In genomic region chr10:5633672-5634200, GRCm38 (mm10) we compare ENCODE assay signal across 14 mouse cellular contexts. TPM values are rescaled to one million over a fixed set of nuclear protein-coding genes. Genes with fewer than 3 reads are reported as not detected.
DNase-seq lines count a peak whose midpoint lies in the region; ATAC-seq and TF ChIP-seq lines count a peak whose summit lies in the region.
"Had no signal": no experiment of that assay in that cellular context is flagged by ENCODE, and none has a peak within 500 bp of the region (broad histone marks: within the 10 kb centered on the region; RNA-seq: fewer than 3 reads in every experiment).

No protein-coding gene starts in this region.

- H3K4me3 ChIP-seq in kidney, adult 2 months (ENCODE audit: insufficient read depth, low read depth, low read length) = no peak overlapping the region
- no peak overlapping the region for H3K4me3 ChIP-seq in kidney, embryonic 14.5 days (ENCODE audit: low read length)
- H3K4me3 ChIP-seq: embryonic facial prominence, embryonic 15.5 days; forebrain, embryonic 13.5 days; heart, embryonic 13.5 days; hindbrain, embryonic 12.5 days; limb, embryonic 13.5 days had no signal

- H3K27ac ChIP-seq in kidney, adult 2 months (ENCODE audit: insufficient read depth, low read depth, low read length) = no peak overlapping the region
- H3K27ac ChIP-seq in kidney, embryonic 14.5 days (ENCODE audit: low read depth, low read length) = no peak overlapping the region
- H3K27ac ChIP-seq: embryonic facial prominence, embryonic 15.5 days; forebrain, embryonic 13.5 days; heart, embryonic 13.5 days; hindbrain, embryonic 12.5 days; limb, embryonic 13.5 days had no signal

- TF ChIP-seq POLR2A in kidney, adult 2 months (IDR thresholded peaks at IDR 0.05; ENCODE audit: low read depth, low read length) = no peak

- no peaks in the 10 kb centered on the region for H3K9me3 ChIP-seq in kidney, embryonic 14.5 days (ENCODE audit: control insufficient read depth, low read length)
- H3K9me3 ChIP-seq: embryonic facial prominence, embryonic 15.5 days; forebrain, embryonic 13.5 days; hindbrain, embryonic 12.5 days; limb, embryonic 13.5 days had no signal

- no peak overlapping the region for H3K4me2 ChIP-seq in kidney, embryonic 14.5 days (replicated peaks; ENCODE audit: low read depth, low read length)
- H3K4me2 ChIP-seq: embryonic facial prominence, embryonic 15.5 days; forebrain, embryonic 13.5 days; heart, embryonic 13.5 days; hindbrain, embryonic 12.5 days; limb, embryonic 13.5 days had no signal

- TF ChIP-seq CTCF in kidney, adult 2 months (conservative IDR thresholded peaks at IDR 0.05; ENCODE audit: insufficient read depth, insufficient read length, low read depth, low read length) = no peak

- DNase-seq in kidney, adult 2 months = peak; percentile 3
- DNase-seq in adrenal gland, adult 18-20 months (ENCODE audit: low spot score in 2 of 2) = peak; percentile 5 to 34
- peak; percentile 65 to 71 for DNase-seq in adrenal gland, postnatal 36 days
- DNase-seq in cerebellum, postnatal 25 days = peak; percentile 57 to 75
- DNase-seq: kidney, adult 11 months; thymus, postnatal 36 days had no signal

- no peak for ATAC-seq in kidney, embryonic 14.5 days (ENCODE audit: low FRiP score, low TSS enrichment)
- no peak for ATAC-seq in megakaryocyte-erythroid progenitor cell, adult 5-6 weeks (replicated peaks; ENCODE audit: low FRiP score, low TSS enrichment, poor library complexity, severe bottlenecking)
- no peak for ATAC-seq in monocyte, adult 5-6 weeks (replicated peaks; ENCODE audit: insufficient number of reproducible peaks, low FRiP score, low TSS enrichment, poor library complexity, severe bottlenecking)

- 61% methylated on average over 4 of the region's 4 CpGs for WGBS in kidney, adult 2 months
- 78% methylated on average over 4 of the region's 4 CpGs for WGBS in kidney, embryonic 14.5 days

- H3K4me1 ChIP-seq in kidney, adult 2 months (ENCODE audit: control insufficient read depth, insufficient read depth, low read length) = no peaks in the 10 kb centered on the region
- H3K4me1 ChIP-seq in kidney, embryonic 14.5 days (ENCODE audit: control insufficient read depth, insufficient read depth, low read length) = no peaks in the 10 kb centered on the region
- H3K4me1 ChIP-seq: embryonic facial prominence, embryonic 15.5 days; forebrain, embryonic 13.5 days; heart, embryonic 13.5 days; hindbrain, embryonic 12.5 days; limb, embryonic 13.5 days had no signal

- H3K9ac ChIP-seq in kidney, embryonic 14.5 days (ENCODE audit: low read depth, low read length) = no peak overlapping the region
- H3K9ac ChIP-seq: embryonic facial prominence, embryonic 15.5 days; forebrain, embryonic 13.5 days; heart, embryonic 13.5 days; hindbrain, embryonic 12.5 days; limb, embryonic 13.5 days had no signal

- no peaks in the 10 kb centered on the region for H3K27me3 ChIP-seq in kidney, adult 2 months (replicated peaks; ENCODE audit: control insufficient read depth, insufficient read depth, low read length)
- H3K27me3 ChIP-seq in kidney, embryonic 14.5 days (ENCODE audit: control insufficient read depth, insufficient read depth, low read length) = no peaks in the 10 kb centered on the region
- H3K27me3 ChIP-seq: embryonic facial prominence, embryonic 15.5 days; forebrain, embryonic 13.5 days; heart, embryonic 13.5 days; hindbrain, embryonic 12.5 days; limb, embryonic 13.5 days had no signal

- no peaks in the 10 kb centered on the region for H3K36me3 ChIP-seq in kidney, adult 2 months (ENCODE audit: control insufficient read depth, insufficient read depth, low read length)
- no peaks in the 10 kb centered on the region for H3K36me3 ChIP-seq in kidney, embryonic 14.5 days (ENCODE audit: control insufficient read depth, insufficient read depth, low read length)
- H3K36me3 ChIP-seq: embryonic facial prominence, embryonic 15.5 days; heart, embryonic 13.5 days; hindbrain, embryonic 12.5 days; limb, embryonic 13.5 days had no signal

RNA-seq across cellular contexts. Expression of gene Vip, which starts 5.3 kb away (rescaled TPM):
- not detected in 2 replicates for polyA plus RNA-seq in kidney, adult 2 months (2012; rRNA removed)
- polyA plus RNA-seq in kidney, embryonic 14.5 days (2014; fragmentation: Nextera tagmentation; extraction: Ambion mirVana) = 0.91 and 1.2 TPM in 2 replicates
- total RNA-seq in adrenal gland, adult 18-20 months (2021) = not detected
- total RNA-seq in adrenal gland, postnatal 36 days (2021) = under 1 TPM; 0.16 to 0.46 TPM
- total RNA-seq in megakaryocyte-erythroid progenitor cell, adult 5-6 weeks (2014; fragmentation: Nextera tagmentation) = 0.46 TPM in 1 of 2 replicates, not detected in the other
- not detected in 2 replicates for total RNA-seq in megakaryocyte-erythroid progenitor cell, adult 5-6 weeks (2017)
- total RNA-seq in monocyte, adult 5-6 weeks (2017) = not detected in 3 replicates
- polyA plus RNA-seq: heart, embryonic 13.5 days had no signal

RNA-seq across cellular contexts. Expression of gene Myct1, which starts 40.2 kb away (rescaled TPM):
- polyA plus RNA-seq in kidney, adult 2 months (2012; rRNA removed) = 3.4 and 3.8 TPM in 2 replicates
- 6.1 and 6.6 TPM in 2 replicates for polyA plus RNA-seq in kidney, embryonic 14.5 days (2014; fragmentation: Nextera tagmentation; extraction: Ambion mirVana)
- total RNA-seq in adrenal gland, adult 18-20 months (2021) = 1 to 10 TPM; 2.9 TPM
- 1 to 10 TPM; 3.0 to 5.4 TPM for total RNA-seq in adrenal gland, postnatal 36 days (2021)
- 2.9 and 3.6 TPM in 2 replicates for total RNA-seq in megakaryocyte-erythroid progenitor cell, adult 5-6 weeks (2014; fragmentation: Nextera tagmentation)
- 3.0 and 10.1 TPM in 2 replicates for total RNA-seq in megakaryocyte-erythroid progenitor cell, adult 5-6 weeks (2017)
- 2.4 TPM in 1 of 3 replicates, not detected in the others for total RNA-seq in monocyte, adult 5-6 weeks (2017)

Comparison
In these comparisons a context has a peak if more than half of its experiments do, and no peak if none do; other contexts are left out.
1. DNase-seq: peak in every context shown above with its lines; median percentile 68 in adrenal gland, postnatal 36 days; 66 in cerebellum, postnatal 25 days; 20 in adrenal gland, adult 18-20 months; 3 in kidney, adult 2 months.